Mouse (Mus musculus) ES-E14 (cell line): ENCODE results near the gene Fmo2.

ENCODE experiments used
- CHD2 ChIP-seq: IDR thresholded peaks from 2 replicates; pipeline ENCODE4 v1.6.1; 2014; ENCODE audit warnings: mild to moderate bottlenecking, low read depth, low read length, inconsistent platforms
- MAFK ChIP-seq: IDR thresholded peaks from 2 replicates; pipeline ENCODE4 v1.6.1; 2014; ENCODE audit warnings: mild to moderate bottlenecking, low read depth, low read length, inconsistent platforms; ENCODE audit not compliant: insufficient read depth
- ZC3H11A ChIP-seq: IDR thresholded peaks from 2 replicates; pipeline ENCODE4 v1.6.1; 2012; ENCODE audit warnings: low read depth, mild to moderate bottlenecking, inconsistent platforms, low read length, borderline replicate concordance

GRCm38 (mm10) chr1:162932386-162932785, 33.9 kb upstream of the Fmo2 start:
- TF ChIP-seq CHD2 (no peak), MAFK (no peak), ZC3H11A (no peak)
